Mouse (Mus musculus): Measurements from ENCODE around the gene Tanc1.

- TF ChIP-seq CTCF (IDR thresholded peaks at IDR 0.05; ENCODE audit: low read depth) (no peak), EP300 (IDR thresholded peaks at IDR 0.05; ENCODE audit: low read depth) (no peak)
Observed at GRCm38 (mm10) chr2:59723311-59723710, 111.5 kb downstream of the Tanc1 start.
